Mouse (Mus musculus): ENCODE measurements around the gene Tmc8.
"Not testable (repeated sequence)": the region's sequence is repeated elsewhere in the genome, so short reads cannot be mapped to it uniquely, and the experiment has no call there.

Gene Tmc8

GRCm38 (mm10) chr11:117797511-117798159 is 15.8 kb downstream of the Tmc8 start, which contains the start of gene 6030468B19Rik:
Gene 6030468B19Rik, plus strand, starts transcription at chr11:117797660.
- DNase-seq (ENCODE audit: low spot score): peak; percentile 36

GRCm38 (mm10) chr11:117798160-117798541 is 16.3 kb downstream of the Tmc8 start:
- DNase-seq (ENCODE audit: low spot score): no peak

DNA sequence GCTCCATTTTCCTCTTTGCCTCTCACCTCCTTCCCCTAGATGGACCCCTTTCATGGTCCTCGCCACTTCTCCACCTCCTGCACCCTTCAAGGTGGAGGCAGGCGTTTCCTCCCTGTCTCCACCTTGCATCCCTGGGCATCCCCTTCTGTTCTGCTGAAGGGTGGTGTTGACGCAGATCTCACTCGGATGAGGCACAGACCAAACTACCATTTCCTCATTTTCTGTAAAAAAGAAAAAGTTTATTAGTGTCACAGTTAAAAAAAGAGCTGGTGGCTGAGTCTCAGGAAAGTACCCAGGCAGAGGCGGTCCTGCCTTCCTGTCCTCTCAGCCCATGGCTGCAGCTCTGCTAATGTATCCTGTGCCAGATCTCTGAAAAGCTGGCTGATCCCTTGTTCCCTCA is 17.3 kb downstream of the Tmc8 start:
- DNase-seq (ENCODE audit: low spot score): no peak

DNA sequence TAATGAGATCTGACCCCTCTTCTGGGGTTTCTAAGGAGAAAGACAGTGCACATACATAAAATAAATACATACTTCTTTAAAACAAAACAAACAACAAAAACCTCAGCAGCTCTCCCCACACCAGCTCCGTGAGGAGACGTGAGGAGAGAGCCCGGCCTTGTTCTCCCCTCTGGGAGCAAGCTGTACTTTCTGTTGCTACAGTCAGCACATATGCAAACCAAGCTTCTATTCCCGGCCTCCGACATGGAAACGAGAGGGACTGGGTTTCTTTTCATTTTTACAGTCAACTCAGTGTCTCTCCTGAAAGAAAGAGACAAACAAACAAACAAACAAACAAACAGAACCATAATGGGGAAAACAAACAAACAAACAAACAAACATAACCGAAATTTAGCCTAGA is 18.2 kb downstream of the Tmc8 start:
- DNase-seq (ENCODE audit: low spot score): no peak

- no peak for DNase-seq (ENCODE audit: low spot score)
Measured at GRCm38 (mm10) chr11:117801650-117802049, 19.8 kb downstream of the Tmc8 start.

DNA sequence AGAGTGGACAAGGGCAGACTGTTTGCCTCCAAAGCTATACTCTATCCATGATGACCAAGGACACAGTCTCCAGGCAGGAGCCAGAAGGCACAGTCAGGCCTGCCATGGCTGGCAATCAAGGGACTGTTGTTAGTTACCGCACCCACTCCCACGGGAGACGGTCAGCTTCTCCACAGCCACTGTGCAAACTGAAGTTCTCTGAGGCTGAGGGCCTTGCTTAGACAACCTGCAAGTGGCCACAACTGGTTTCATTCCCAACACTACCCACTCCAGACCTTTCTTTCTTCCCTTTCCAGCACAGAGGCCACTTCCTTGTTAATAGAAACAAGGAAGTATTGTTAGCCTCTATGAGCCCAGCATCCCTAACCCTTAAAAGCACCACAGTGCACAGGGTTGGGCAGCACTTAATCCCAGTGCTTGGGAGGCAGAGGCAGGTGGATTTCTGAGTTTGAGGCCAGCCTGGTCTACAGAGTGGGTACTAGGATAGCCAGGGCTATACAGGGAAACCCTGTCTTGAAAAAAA is 21.4 kb downstream of the Tmc8 start:
- DNase-seq (ENCODE audit: low spot score): no peak

DNA sequence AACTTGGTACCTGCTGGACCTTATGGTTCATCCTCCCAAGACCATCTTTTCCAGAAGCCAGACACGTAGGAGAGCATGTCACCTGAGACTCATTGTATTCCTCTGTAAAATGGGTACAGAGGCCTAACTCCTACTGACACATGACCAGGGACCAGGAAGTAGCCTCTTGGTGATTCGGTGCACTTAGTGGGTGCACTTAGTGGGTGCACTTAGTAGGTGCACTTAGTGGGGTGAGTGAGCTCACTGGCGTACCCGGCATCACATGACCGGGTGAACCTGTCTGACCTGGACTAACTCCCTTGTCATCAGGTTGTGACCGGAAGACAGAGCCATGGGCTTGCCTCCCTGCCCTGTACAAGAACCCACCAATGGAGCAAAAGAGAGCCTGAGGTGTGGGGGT is 24.9 kb downstream of the Tmc8 start:
- no peak for DNase-seq (ENCODE audit: low spot score)

GRCm38 (mm10) chr11:117809407-117810311 is 27.8 kb downstream of the Tmc8 start, which contains the start of the genes Gm20708 and Syngr2:
Gene Gm20708, plus strand, starts transcription at chr11:117809668.
Gene Syngr2, plus strand, starts transcription at chr11:117809668.
- DNase-seq (ENCODE audit: low spot score): peak; percentile 80

DNA sequence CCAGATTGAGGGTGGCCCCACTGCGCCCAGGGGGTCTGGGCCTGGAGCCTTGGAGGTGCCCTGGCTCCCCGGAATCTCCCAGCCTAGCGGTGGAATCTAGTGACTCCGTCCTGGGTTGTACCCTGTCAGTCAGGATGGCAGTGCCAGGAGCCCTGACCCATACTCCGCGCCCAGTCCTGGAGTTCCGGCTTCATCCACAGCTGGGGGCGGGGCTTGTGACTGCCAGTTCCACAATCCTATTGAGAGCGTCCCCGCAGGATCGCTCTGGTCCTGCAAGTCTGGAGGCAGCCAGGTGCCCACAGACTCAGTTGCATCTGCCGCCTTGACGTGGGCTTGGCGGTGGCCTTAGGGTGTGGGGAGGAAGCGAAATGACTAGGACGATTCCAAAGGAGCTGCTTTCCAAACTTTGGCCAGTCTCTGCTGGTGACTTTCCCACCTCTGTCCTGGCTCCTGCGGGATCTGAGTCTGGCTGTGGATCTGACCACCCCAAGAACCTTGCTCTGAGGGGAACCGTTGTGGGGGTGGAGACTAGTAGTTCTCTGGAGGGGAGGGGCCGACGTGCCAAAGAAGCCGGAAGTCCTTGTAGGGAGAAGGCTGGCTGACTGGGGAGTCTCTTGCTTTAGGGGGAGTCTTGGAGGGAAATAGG is 28.6 kb downstream of the Tmc8 start:
- DNase-seq (ENCODE audit: low spot score): peak; percentile 78

GRCm38 (mm10) chr11:117813867-117814266 is 32.0 kb downstream of the Tmc8 start:
- DNase-seq (ENCODE audit: low spot score): no peak

DNA sequence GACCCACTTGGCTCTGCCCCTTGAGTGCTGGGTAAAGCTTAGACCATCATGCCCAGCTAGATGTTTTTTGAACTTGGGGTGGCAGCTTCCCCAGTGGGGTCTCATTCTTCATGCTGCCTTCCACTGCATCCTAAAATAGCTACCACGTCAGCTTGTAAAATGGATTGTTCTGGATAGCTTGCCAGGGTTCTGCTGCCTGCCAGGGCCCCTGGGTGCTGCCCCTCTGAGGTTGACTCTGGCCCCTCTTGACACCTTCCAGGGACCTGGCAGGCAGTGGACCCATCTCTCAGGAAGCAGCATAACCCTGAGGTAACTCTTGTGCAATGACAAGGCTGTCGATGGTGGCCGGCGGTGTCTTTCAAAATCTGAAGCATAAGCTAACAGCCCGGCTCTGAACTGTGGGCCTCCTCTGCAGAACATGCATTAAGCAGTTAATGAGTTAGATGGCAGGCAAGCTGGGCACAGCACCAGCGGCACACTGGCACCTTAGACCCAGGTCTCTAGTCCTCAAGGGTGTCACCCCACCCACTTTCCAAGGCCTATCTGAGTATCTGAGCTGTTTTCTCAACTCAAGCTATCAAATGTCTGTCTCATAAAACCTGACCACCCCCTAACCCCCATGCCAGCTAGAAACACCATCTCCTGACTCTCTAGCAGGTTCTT is 33.0 kb downstream of the Tmc8 start:
- no peak for DNase-seq (ENCODE audit: low spot score)

GRCm38 (mm10) chr11:117815850-117816249 is 34.0 kb downstream of the Tmc8 start:
- not testable (repeated sequence) for DNase-seq (ENCODE audit: low spot score)

- no peak for DNase-seq (ENCODE audit: low spot score)
Measured at GRCm38 (mm10) chr11:117816389-117816996, 34.6 kb downstream of the Tmc8 start.

- DNase-seq (ENCODE audit: low spot score): no peak
Measured at GRCm38 (mm10) chr11:117819095-117819494, 37.2 kb downstream of the Tmc8 start.

GRCm38 (mm10) chr11:117820173-117820572 is 38.3 kb downstream of the Tmc8 start:
- DNase-seq (ENCODE audit: low spot score): no peak

GRCm38 (mm10) chr11:117821868-117822267 is 40.0 kb downstream of the Tmc8 start:
- DNase-seq (ENCODE audit: low spot score): no peak

DNA sequence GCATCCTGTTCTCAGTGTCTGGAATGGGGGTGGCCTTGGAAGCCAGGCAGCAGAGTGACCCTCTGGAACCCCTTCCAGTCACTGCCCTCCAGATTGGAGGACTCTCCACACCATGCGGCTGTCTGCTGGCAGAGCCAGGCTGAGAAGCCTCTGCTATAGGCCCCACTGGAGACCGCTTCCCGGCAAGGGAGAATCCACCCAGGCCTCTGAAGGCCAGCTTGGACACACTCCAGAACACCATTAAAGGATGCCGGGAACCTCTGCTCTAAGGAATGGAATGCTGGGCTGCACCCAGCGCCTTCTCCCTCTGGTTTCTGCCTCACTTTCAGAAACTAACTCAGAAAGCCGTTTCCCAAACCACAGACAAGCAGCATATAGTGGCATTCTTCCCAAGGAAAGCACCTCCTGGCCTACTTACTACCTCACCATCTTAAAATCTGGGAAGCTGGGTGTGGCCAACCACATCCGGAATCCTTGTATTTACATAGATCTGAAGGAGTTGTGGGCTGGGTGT is 40.9 kb downstream of the Tmc8 start:
- no peak for DNase-seq (ENCODE audit: low spot score)

- DNase-seq (ENCODE audit: low spot score): no peak
Measured at GRCm38 (mm10) chr11:117823411-117823810, 41.5 kb downstream of the Tmc8 start.

DNA sequence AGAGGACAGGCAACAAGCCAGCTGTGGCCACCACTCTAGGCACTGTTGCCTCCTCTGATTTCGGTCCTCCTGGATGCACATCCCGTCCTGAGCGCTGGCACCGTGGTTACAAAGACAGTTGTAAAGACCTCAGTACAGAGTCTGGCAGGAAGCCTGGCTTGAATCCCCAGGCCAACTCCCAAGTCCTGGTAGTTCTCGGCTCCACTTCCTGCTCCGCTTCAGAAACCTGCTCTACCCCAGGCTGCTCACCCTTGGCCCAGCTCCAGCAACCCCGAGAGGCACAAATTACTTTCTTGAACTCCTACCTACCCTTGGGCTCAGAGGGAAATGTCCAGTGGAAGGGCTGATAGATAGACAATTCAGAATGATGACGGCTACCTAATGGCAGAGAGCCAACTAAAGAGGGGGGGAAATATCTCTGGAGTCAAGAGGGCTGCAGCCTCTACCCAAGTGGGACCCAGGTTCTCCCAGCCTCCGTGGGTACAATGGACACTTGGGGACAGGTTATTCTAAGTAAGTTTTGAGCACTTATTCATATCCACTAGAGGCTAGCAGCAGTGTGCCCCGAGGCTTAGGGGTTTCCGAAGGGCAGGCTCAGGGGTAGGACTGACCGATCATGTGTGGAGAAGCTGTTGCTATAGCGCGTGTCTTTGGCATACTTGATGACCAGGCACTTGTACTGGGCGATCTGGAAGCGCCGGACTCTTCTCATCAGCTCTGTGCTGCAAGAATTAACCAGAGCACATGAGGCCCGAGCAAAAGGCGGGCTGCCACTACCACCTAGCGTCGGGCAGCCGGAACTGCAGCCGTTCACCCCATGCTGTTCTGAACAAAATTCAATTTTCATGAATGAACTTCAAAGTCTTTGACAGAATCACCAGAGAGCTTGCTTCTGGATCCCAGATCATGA is 42.4 kb downstream of the Tmc8 start:
- peak; percentile 81 for DNase-seq (ENCODE audit: low spot score)

All from yolk sac, embryonic 10.5 days (tissue).